Mouse (Mus musculus) lung, postnatal 0 days (tissue): Measurements from ENCODE around the gene Sertad1.

Source experiments
- CTCF ChIP-seq: IDR thresholded peaks from 2 replicates; pipeline ENCODE4 v1.5.1; 2016; ENCODE audit warnings: antibody characterized with exemption, mild to moderate bottlenecking
- EP300 ChIP-seq: IDR thresholded peaks from 2 replicates; pipeline ENCODE4 v1.6.1; 2016; ENCODE audit warnings: antibody characterized with exemption, mild to moderate bottlenecking, control low read depth

DNA sequence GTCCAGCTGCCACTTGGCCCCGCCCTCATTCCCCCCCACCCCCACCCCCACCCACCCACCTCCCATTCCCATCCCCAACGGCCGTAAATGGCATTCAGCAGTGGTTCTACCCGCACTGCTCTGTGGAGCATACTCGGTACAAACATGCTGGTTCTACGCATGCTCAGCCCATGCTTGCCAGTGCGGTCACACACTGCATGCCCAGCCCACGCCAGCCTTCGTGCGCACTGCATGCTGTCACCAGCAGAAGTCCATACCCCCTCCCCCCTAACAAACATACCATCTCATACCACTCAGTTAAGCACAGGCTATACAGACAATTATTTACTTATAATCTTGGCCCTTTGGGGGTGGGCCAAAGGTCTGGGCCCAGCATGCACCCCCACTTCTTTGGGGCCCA is 45.0 kb downstream of the Sertad1 start:
- TF ChIP-seq CTCF (no peak), EP300 (no peak)
